Mouse (Mus musculus) kidney, embryonic 16.5 days (tissue): ENCODE data around the gene Gtf2a1. TPM values are rescaled to one million over a fixed set of nuclear protein-coding genes. Genes with fewer than 3 reads are reported as not detected.
A peak's percentile ranks its signal among the peaks of the same experiment; 100 is the strongest.
"Not testable (repeated sequence)": the region's sequence is repeated elsewhere in the genome, so short reads cannot be mapped to it uniquely, and the experiment has no call there.

ENCODE experiments used
- ATAC-seq: fragments of 200-750 bp; cut with Nextera tagmentation; 2 replicates; pipeline ENCODE4 v1.8.0; 2017; ENCODE audit warnings: moderate TSS enrichment; ENCODE audit not compliant: low FRiP score, low TSS enrichment
- H3K27ac ChIP-seq: fragments of 300-500 bp; sonication (generic); 2 replicates; pipeline ENCODE4 v1.5.1; 2014; ENCODE audit warnings: low read length
- H3K27me3 ChIP-seq: fragments of 300-500 bp; sonication (generic); 2 replicates; pipeline ENCODE4 v1.6.1; 2014; ENCODE audit warnings: low read length, control low read depth, mixed read lengths; ENCODE audit not compliant: insufficient read depth
- H3K36me3 ChIP-seq: fragments of 300-500 bp; sonication (generic); 2 replicates; pipeline ENCODE4 v1.6.1; 2014; ENCODE audit warnings: low read length, control low read depth, mixed read lengths; ENCODE audit not compliant: insufficient read depth
- H3K4me1 ChIP-seq: fragments of 300-500 bp; sonication (generic); 2 replicates; pipeline ENCODE4 v1.6.1; 2014; ENCODE audit warnings: low read length, control low read depth, mixed read lengths; ENCODE audit not compliant: insufficient read depth
- H3K4me2 ChIP-seq: fragments of 300-500 bp; sonication (generic); replicated peaks from 2 replicates; pipeline ENCODE4 v1.6.1; 2014; ENCODE audit warnings: low read depth, low read length
- H3K4me3 ChIP-seq: fragments of 300-500 bp; sonication (generic); 2 replicates; pipeline ENCODE4 v1.5.1; 2014; ENCODE audit warnings: mild to moderate bottlenecking, low read length
- H3K9ac ChIP-seq: fragments of 300-500 bp; sonication (generic); replicated peaks from 2 replicates; pipeline ENCODE4 v1.6.1; 2014; ENCODE audit warnings: low read length
- H3K9me3 ChIP-seq: fragments of 300-500 bp; sonication (generic); 2 replicates; pipeline ENCODE4 v1.6.1; 2016; ENCODE audit warnings: low read length, control low read depth
- WGBS: fragments of 180-500 bp; shearing (Covaris S2); extraction: QIAGEN DNeasy Blood & Tissue Kit; methylation state at CpG from one replicate; pipeline ENCODE4 v1.1.7; 2014; 5-methylcytosine and 5-hydroxymethylcytosine counted together
- polyA plus RNA-seq: library from polyadenylated mRNA; unstranded; fragments of >200 nt; fragmentation: Nextera tagmentation; extraction: Ambion mirVana; gene quantifications from 2 replicates; pipeline ENCODE4 v1.2.1, GENCODE M21; 2015

Gtf2a1 gene
- polyA plus RNA-seq, 1 experiment from 2014 or later = 50.3 TPM

DNA sequence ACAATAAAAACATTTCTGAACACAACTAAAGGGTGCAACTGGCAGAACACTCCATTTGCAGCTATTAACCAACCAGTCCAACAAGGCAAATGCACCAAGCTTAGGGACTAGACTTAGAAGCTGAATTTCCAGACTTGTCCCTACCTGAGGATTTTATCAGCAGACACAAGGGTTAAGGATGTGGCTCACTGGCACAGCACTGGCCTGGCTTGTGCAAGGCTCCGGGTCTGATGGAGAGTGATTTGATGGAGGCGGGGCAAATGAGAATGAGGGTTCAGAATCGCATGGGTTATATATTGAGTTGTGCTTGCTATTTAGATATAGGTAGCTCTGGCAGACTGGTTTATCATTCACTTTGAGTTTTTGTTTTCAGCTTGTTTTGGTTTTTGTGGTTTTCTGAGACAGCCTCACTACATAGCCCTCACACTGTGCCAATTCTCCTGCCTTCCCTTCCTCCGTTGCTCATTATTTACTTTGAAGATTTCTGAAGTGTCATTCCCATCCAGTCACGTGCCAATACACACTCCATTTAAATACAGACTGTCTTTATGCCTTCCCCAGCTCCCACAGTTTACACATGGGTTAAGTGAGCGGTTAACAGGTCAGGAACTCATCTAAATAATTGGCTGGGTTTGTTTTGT lies 7.8 kb downstream of the Gtf2a1 start:
- H3K27me3 ChIP-seq = no peaks in the 10 kb centered on the region
- no peak overlapping the region for H3K4me3 ChIP-seq
- ATAC-seq = no peak
- no peak overlapping the region for H3K9ac ChIP-seq
- no peaks in the 10 kb centered on the region for H3K9me3 ChIP-seq
- peaks cover 31% of the 10 kb centered on the region for H3K36me3 ChIP-seq
- H3K4me2 ChIP-seq = no peak overlapping the region
- peaks cover 18% of the 10 kb centered on the region for H3K4me1 ChIP-seq
- no peak overlapping the region for H3K27ac ChIP-seq
- 66% methylated on average over 6 of the region's 6 CpGs for whole genome bisulfite sequencing

- Histone ChIP-seq H3K4me3 (no peak overlapping the region), H3K4me2 (no peak overlapping the region), H3K4me1 (peaks cover 11% of the 10 kb centered on the region; the same call in 1 of the 2 replicates), H3K27ac (no peak overlapping the region), H3K9me3 (no peaks in the 10 kb centered on the region), H3K9ac (no peak overlapping the region), H3K36me3 (peaks cover 35% of the 10 kb centered on the region), H3K27me3 (no peaks in the 10 kb centered on the region)
- no peak for ATAC-seq
- WGBS = 85% methylated on average over 6 of the region's 6 CpGs
Measured at GRCm38 (mm10) chr12:91581204-91582070, 8.8 kb downstream of the Gtf2a1 start.

- Histone ChIP-seq H3K36me3 (peaks cover 34% of the 10 kb centered on the region), H3K4me3 (no peak overlapping the region), H3K4me2 (no peak overlapping the region), H3K9me3 (no peaks in the 10 kb centered on the region), H3K4me1 (peaks cover 11% of the 10 kb centered on the region; the same call in 1 of the 2 replicates), H3K9ac (no peak overlapping the region), H3K27me3 (no peaks in the 10 kb centered on the region), H3K27ac (no peak overlapping the region)
- 84% methylated on average over 2 of the region's 2 CpGs for WGBS
- no peak for ATAC-seq
Measured at GRCm38 (mm10) chr12:91579665-91580064, 10.6 kb downstream of the Gtf2a1 start.

- H3K4me2 ChIP-seq = no peak overlapping the region
- 89% methylated on average over 2 of the region's 2 CpGs for WGBS
- peaks cover 49% of the 10 kb centered on the region for H3K36me3 ChIP-seq
Measured at GRCm38 (mm10) chr12:91571708-91572107, 18.6 kb downstream of the Gtf2a1 start.

DNA sequence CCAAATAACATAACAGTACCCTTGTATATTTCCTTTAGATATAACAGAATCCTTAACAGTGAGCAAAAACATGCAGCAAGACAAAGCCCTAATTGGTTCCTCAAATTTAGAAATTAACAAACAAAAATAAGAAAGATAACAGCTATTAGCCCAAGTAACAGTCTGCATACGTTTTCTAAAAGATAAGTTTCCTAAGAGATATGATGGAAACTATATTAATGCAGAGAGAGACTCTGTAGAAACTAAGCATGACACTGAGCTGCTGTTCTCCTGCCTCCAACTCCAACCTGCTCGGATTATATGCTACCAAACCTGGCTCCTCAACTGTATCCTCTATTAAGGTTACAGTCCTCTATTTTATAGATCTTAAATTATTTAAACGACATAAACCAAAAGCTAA lies 21.0 kb downstream of the Gtf2a1 start:
- H3K9ac ChIP-seq = no peak overlapping the region
- no peaks in the 10 kb centered on the region for H3K4me1 ChIP-seq
- ATAC-seq = no peak
- WGBS = 90% methylated on average over 3 of the region's 3 CpGs
- H3K36me3 ChIP-seq = peaks cover 49% of the 10 kb centered on the region
- no peaks in the 10 kb centered on the region for H3K9me3 ChIP-seq
- no peak overlapping the region for H3K27ac ChIP-seq
- H3K4me3 ChIP-seq = no peak overlapping the region
- no peak overlapping the region for H3K4me2 ChIP-seq
- H3K27me3 ChIP-seq = no peaks in the 10 kb centered on the region

More at GRCm38 (mm10) chr12:91571708-91572107, 18.6 kb downstream of the Gtf2a1 start:
- no peak overlapping the region for H3K27ac ChIP-seq
- no peak for ATAC-seq
- no peaks in the 10 kb centered on the region for H3K9me3 ChIP-seq
- no peaks in the 10 kb centered on the region for H3K27me3 ChIP-seq
- no peaks in the 10 kb centered on the region for H3K4me1 ChIP-seq
- no peak overlapping the region for H3K9ac ChIP-seq
- H3K4me3 ChIP-seq = no peak overlapping the region

DNA sequence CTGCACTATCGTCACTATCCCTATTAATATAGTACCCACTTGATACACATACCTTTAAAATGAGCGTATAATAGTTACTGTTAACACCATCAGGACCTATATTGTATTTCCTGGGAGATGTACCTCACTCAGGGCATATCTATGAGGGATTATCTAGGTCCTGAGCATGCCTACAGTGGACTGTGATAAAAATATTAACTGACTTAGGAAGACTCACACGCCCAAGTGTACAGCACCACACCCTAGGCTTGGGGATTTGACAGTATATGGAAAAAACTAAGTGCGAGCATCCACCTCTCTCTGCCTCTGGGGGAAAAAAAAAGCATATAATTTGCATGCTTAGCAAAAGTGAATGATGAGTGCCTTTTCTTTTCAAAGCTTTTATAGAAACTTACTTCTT lies 23.1 kb downstream of the Gtf2a1 start:
- no peaks in the 10 kb centered on the region for H3K9me3 ChIP-seq
- H3K27me3 ChIP-seq = no peaks in the 10 kb centered on the region
- no peak overlapping the region for H3K4me2 ChIP-seq
- H3K36me3 ChIP-seq = peaks cover 48% of the 10 kb centered on the region
- H3K27ac ChIP-seq = no peak overlapping the region
- no peak for ATAC-seq
- H3K4me1 ChIP-seq = no peaks in the 10 kb centered on the region
- 91% methylated on average over 4 of the region's 4 CpGs for WGBS
- no peak overlapping the region for H3K9ac ChIP-seq
- H3K4me3 ChIP-seq = no peak overlapping the region

- ATAC-seq, H3K27me3 ChIP-seq, H3K27ac ChIP-seq, H3K9me3 ChIP-seq, H3K4me2 ChIP-seq, H3K4me1 ChIP-seq, H3K4me3 ChIP-seq, H3K9ac ChIP-seq: not testable (repeated sequence)
- 88% methylated on average over 4 of the region's 4 CpGs for WGBS
- H3K36me3 ChIP-seq = peaks cover 18% of the 10 kb centered on the region
Measured at GRCm38 (mm10) chr12:91558152-91558551, 32.1 kb downstream of the Gtf2a1 start.

GRCm38 (mm10) chr12:91557358-91558005 lies 32.8 kb downstream of the Gtf2a1 start:
- H3K4me3 ChIP-seq, H3K4me2 ChIP-seq, H3K9ac ChIP-seq, H3K4me1 ChIP-seq, H3K9me3 ChIP-seq, H3K27me3 ChIP-seq, H3K27ac ChIP-seq: not testable (repeated sequence)
- peaks cover 15% of the 10 kb centered on the region for H3K36me3 ChIP-seq
- ATAC-seq = peak; percentile 95
- 87% methylated on average over 8 of the region's 8 CpGs for WGBS

DNA sequence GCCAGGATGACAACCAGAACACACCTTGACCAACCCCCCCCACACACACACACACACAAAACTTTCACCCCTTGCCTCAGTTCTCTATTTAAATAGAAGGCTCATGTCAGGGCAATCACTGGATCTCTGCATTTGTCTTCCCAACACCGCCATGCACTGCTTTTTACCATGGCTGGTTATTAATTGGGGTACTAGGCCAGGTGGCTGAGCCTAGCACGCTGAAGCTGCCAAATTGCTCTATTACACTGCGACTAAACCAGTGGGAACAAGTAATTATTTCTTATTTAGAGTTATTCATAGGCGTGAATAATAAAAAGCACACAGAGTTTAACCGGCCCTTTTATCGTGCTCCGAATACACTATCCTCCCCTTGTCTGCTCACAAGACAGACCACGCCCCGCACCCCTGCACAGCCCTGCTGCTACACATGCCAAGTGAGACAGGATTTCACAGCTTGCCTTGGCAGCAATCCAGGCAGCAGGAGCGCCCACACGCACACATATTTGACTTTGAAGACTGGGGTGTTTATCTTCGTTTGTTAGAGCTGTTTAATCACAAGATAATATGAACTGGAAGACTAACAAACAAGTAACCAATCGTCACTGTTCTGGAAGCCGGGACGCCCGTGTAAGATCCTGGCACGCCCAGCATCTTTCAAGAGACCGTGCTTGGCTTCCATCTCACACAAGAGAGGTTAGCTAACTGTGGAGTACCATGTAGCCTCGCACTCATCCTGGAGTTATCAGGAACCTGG lies 38.3 kb downstream of the Gtf2a1 start:
- Histone ChIP-seq H3K4me2 (no peak overlapping the region), H3K4me1 (no peaks in the 10 kb centered on the region), H3K9ac (no peak overlapping the region), H3K36me3 (peaks cover 2% of the 10 kb centered on the region; the same call in 1 of the 2 replicates), H3K27me3 (no peaks in the 10 kb centered on the region), H3K9me3 (no peaks in the 10 kb centered on the region), H3K27ac (no peak overlapping the region), H3K4me3 (no peak overlapping the region)
- ATAC-seq = 0 out of 2 replicates have a peak, but pooled peaks have one; percentile 63
- 65% methylated on average over 19 of the region's 19 CpGs for WGBS
